Mouse (Mus musculus): Measurements from ENCODE around the gene Zfp524.
"Not testable (repeated sequence)": the region's sequence is repeated elsewhere in the genome, so short reads cannot be mapped to it uniquely, and the experiment has no call there.

Zfp524 gene

GRCm38 (mm10) chr7:5016057-5016456, 1.8 kb downstream of the Zfp524 start:
- no peak for DNase-seq (ENCODE audit: low spot score in 2 of 2)

- DNase-seq (ENCODE audit: low spot score in 2 of 2): no peak
Observed at GRCm38 (mm10) chr7:5016920-5017319, 2.7 kb downstream of the Zfp524 start.

GRCm38 (mm10) chr7:5017352-5017751, 3.1 kb downstream of the Zfp524 start:
- no peak for DNase-seq (ENCODE audit: low spot score in 2 of 2)

- DNase-seq (ENCODE audit: low spot score in 2 of 2): no peak
Observed at GRCm38 (mm10) chr7:5017931-5018330, 3.7 kb downstream of the Zfp524 start.

GRCm38 (mm10) chr7:5019576-5019975, 5.4 kb downstream of the Zfp524 start:
- DNase-seq (ENCODE audit: low spot score in 2 of 2): not testable (repeated sequence)

GRCm38 (mm10) chr7:5020000-5020681, 5.9 kb downstream of the Zfp524 start, which contains the start of the genes Zfp865 and Ccdc106:
TSS of gene Zfp865 (plus strand) at chr7:5020376.
TSS of gene Ccdc106 (plus strand) at chr7:5020553.
- DNase-seq (ENCODE audit: low spot score in 2 of 2): peak; percentile 99

- DNase-seq (ENCODE audit: low spot score in 2 of 2): no peak
Observed at GRCm38 (mm10) chr7:5020685-5021084, 6.5 kb downstream of the Zfp524 start.

GRCm38 (mm10) chr7:5021197-5021596, 7.0 kb downstream of the Zfp524 start:
- DNase-seq (ENCODE audit: low spot score in 2 of 2): no peak

- DNase-seq (ENCODE audit: low spot score in 2 of 2): no peak
Observed at GRCm38 (mm10) chr7:5029543-5029942, 15.3 kb downstream of the Zfp524 start.

GRCm38 (mm10) chr7:5029946-5030345, 15.7 kb downstream of the Zfp524 start:
- no peak for DNase-seq (ENCODE audit: low spot score in 2 of 2)

GRCm38 (mm10) chr7:5030554-5031275, 16.5 kb downstream of the Zfp524 start:
- no peak for DNase-seq (ENCODE audit: low spot score in 2 of 2)

GRCm38 (mm10) chr7:5031496-5031895, 17.3 kb downstream of the Zfp524 start:
- DNase-seq (ENCODE audit: low spot score in 2 of 2): no peak

- DNase-seq (ENCODE audit: low spot score in 2 of 2): no peak
Observed at GRCm38 (mm10) chr7:5033818-5034217, 19.6 kb downstream of the Zfp524 start, which contains the start of gene 4632433K11Rik. TSS of gene 4632433K11Rik (plus strand) at chr7:5034118.

GRCm38 (mm10) chr7:5035628-5036027, 21.4 kb downstream of the Zfp524 start:
- no peak for DNase-seq (ENCODE audit: low spot score in 2 of 2)

- no peak for DNase-seq (ENCODE audit: low spot score in 2 of 2)
Observed at GRCm38 (mm10) chr7:5036136-5036535, 21.9 kb downstream of the Zfp524 start.

- no peak for DNase-seq (ENCODE audit: low spot score in 2 of 2)
Observed at GRCm38 (mm10) chr7:5037026-5037425, 22.8 kb downstream of the Zfp524 start.

- no peak for DNase-seq (ENCODE audit: low spot score in 2 of 2)
Observed at GRCm38 (mm10) chr7:5037467-5037866, 23.3 kb downstream of the Zfp524 start.

- peak; percentile 91 to 95 for DNase-seq (ENCODE audit: low spot score in 2 of 2)
Observed at GRCm38 (mm10) chr7:5038109-5038732, 24.0 kb downstream of the Zfp524 start, which contains the start of gene Zfp784. TSS of gene Zfp784 (minus strand) at chr7:5038446.

GRCm38 (mm10) chr7:5038940-5039339, 24.7 kb downstream of the Zfp524 start:
- no peak for DNase-seq (ENCODE audit: low spot score in 2 of 2)

- DNase-seq (ENCODE audit: low spot score in 2 of 2): no peak
Observed at GRCm38 (mm10) chr7:5044981-5045380, 30.8 kb downstream of the Zfp524 start.

- DNase-seq (ENCODE audit: low spot score in 2 of 2): no peak
Observed at GRCm38 (mm10) chr7:5046112-5046511, 31.9 kb downstream of the Zfp524 start.

- no peak for DNase-seq (ENCODE audit: low spot score in 2 of 2)
Observed at GRCm38 (mm10) chr7:5047313-5047712, 33.1 kb downstream of the Zfp524 start.
